Mouse (Mus musculus) limb, embryonic 11.5 days (tissue): ENCODE measurements at regions not wholly inside any gene's neighbourhood (a gene's known extent, or its start where the extent isn't known, plus 50 kb on each side); places are given as distances from the start of the nearest gene placed in this dataset.

Source experiments
- ATAC-seq: fragments of 200-750 bp; cut with Nextera tagmentation; 2 replicates; pipeline ENCODE4 v1.8.0; 2017; ENCODE audit warnings: low read depth; ENCODE audit not compliant: insufficient number of reproducible peaks, low FRiP score, low TSS enrichment
- DNase-seq: peaks from one replicate; pipeline ENCODE4 v3.0.0-alpha.2; 2015; ENCODE audit warnings: low spot score
- H3K27ac ChIP-seq: fragments of 300-500 bp; sonication (generic); replicated peaks from 2 replicates; pipeline ENCODE4 v1.5.1; 2014; ENCODE audit warnings: low read depth, mild to moderate bottlenecking, low read length
- H3K27me3 ChIP-seq: fragments of 300-500 bp; sonication (generic); 2 replicates; pipeline ENCODE4 v1.6.1; 2014; ENCODE audit warnings: mild to moderate bottlenecking, low read length, mixed read lengths; ENCODE audit not compliant: control insufficient read depth, insufficient read depth
- H3K36me3 ChIP-seq: fragments of 300-500 bp; sonication (generic); 2 replicates; pipeline ENCODE4 v1.6.1; 2014; ENCODE audit warnings: mild to moderate bottlenecking, low read length, moderate library complexity, mixed read lengths; ENCODE audit not compliant: control insufficient read depth, insufficient read depth
- H3K4me1 ChIP-seq: fragments of 300-500 bp; sonication (generic); 2 replicates; pipeline ENCODE4 v1.6.1; 2014; ENCODE audit warnings: low read length, mixed read lengths; ENCODE audit not compliant: control insufficient read depth, insufficient read depth
- H3K4me2 ChIP-seq: fragments of 300-500 bp; sonication (generic); 2 replicates; pipeline ENCODE4 v1.6.1; 2014; ENCODE audit warnings: low read depth, mild to moderate bottlenecking, moderate library complexity; ENCODE audit not compliant: severe bottlenecking
- H3K4me3 ChIP-seq: fragments of 300-500 bp; sonication (generic); 2 replicates; pipeline ENCODE4 v1.5.1; 2014; ENCODE audit warnings: low read depth, low read length
- H3K9ac ChIP-seq: fragments of 300-500 bp; sonication (generic); 2 replicates; pipeline ENCODE4 v1.6.1; 2014; ENCODE audit warnings: mild to moderate bottlenecking, low read length
- H3K9me3 ChIP-seq: fragments of 300-500 bp; sonication (generic); 2 replicates; pipeline ENCODE4 v1.6.1; 2016; ENCODE audit warnings: low read length; ENCODE audit not compliant: control insufficient read depth
- WGBS: fragments of 180-500 bp; shearing (Covaris S2); extraction: QIAGEN DNeasy Blood & Tissue Kit; methylation state at CpG from one replicate; pipeline ENCODE4 v1.1.7; 2014; 5-methylcytosine and 5-hydroxymethylcytosine counted together

DNA sequence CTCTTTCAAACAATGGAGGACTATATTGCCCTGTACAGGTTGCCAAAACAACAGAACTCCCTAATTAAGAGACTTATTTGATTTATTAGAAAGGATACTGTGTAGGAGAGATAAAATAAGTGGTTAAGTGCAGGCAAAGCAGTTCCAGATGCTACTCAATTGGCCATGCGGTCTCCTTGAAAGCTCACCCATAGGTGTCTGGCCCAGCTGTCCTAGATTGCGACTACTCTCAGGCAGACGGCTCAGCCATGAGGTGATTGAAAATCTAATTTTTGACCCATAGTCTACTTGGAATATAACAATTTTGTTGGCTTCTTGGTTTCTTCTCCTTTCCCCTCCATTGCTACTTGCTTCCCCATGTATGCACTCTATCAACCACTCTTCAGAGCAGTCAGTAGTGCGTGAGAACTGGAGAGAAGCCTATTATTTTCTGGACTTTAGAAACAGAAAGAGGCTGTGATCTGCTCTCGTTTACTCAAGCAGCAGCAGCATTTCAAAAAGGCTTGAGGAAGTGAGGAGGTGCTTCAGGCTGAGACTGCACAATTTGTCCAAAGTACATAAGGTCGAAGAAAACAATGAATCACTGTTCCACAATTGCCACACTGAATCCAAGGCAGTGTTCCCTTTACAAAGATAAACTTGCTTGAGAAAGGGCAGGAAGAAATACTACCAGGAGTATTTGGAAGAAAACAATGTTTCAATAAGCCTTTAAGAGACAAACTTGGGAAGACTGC lies 339.4 kb downstream of the Epha7 start:
- 46% methylated on average over 6 of the region's 6 CpGs for WGBS
- H3K36me3 ChIP-seq: no peaks in the 10 kb centered on the region
- DNase-seq: no peak

DNA sequence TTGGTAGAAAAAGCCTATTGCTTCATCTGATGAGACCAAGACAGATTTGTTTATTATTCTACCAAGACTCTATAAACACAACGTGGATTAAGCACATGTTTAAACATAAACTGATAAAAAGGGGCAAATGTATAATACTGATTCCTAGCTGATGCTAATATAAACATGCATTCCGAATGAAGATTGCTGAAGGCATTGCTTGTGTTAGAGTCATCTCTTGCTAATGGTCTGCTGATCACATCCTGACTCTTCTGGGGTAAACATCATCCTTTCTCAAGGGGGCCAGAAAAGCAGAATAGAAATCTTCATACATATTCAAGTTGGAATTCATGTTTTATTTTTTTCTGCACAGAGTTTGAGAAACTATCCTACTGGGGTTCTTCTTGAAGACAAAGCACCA lies 369.6 kb downstream of the Epha7 start:
- H3K4me3 ChIP-seq: no peak overlapping the region
- no peak overlapping the region for H3K4me2 ChIP-seq
- no peak overlapping the region for H3K9ac ChIP-seq
- no peaks in the 10 kb centered on the region for H3K36me3 ChIP-seq
- H3K27ac ChIP-seq: no peak overlapping the region
- no peaks in the 10 kb centered on the region for H3K4me1 ChIP-seq
- 74% methylated on average over 2 of the region's 2 CpGs for WGBS
- H3K27me3 ChIP-seq: no peaks in the 10 kb centered on the region
- H3K9me3 ChIP-seq: peaks cover 3% of the 10 kb centered on the region; the same call in 1 of the 2 replicates
- DNase-seq (no peak), ATAC-seq (no peak)

More for the DNA sequence above, 339.4 kb downstream of the Epha7 start:
- no peak overlapping the region for H3K4me3 ChIP-seq
- H3K27ac ChIP-seq: no peak overlapping the region
- no peaks in the 10 kb centered on the region for H3K4me1 ChIP-seq
- H3K4me2 ChIP-seq: no peak overlapping the region
- ATAC-seq: no peak
- no peaks in the 10 kb centered on the region for H3K9me3 ChIP-seq
- no peaks in the 10 kb centered on the region for H3K27me3 ChIP-seq
- no peak overlapping the region for H3K9ac ChIP-seq

DNA sequence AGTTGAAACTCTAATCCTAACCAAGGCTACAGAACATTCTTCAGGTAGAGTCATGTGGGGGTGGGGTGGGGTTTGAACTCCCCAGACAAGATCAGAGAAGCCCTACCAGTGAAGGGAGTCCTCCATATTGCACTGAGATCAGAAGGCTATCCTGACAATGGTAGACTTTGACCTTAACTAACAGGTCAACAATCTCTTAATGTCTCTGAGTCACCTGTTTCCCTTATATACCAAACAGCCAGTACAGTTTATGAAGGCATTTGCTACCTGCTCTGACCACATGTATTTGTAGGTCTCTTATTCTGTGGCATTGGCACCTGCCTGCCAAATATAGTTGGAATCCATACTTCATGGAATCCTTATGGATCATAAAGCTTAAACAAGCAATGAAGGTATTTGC lies 370.5 kb downstream of the Epha7 start:
- Histone ChIP-seq H3K4me3 (no peak overlapping the region), H3K4me1 (no peaks in the 10 kb centered on the region), H3K27me3 (no peaks in the 10 kb centered on the region), H3K27ac (no peak overlapping the region), H3K4me2 (no peak overlapping the region), H3K36me3 (no peaks in the 10 kb centered on the region), H3K9me3 (peaks cover 3% of the 10 kb centered on the region; the same call in 1 of the 2 replicates), H3K9ac (no peak overlapping the region)
- no peak for ATAC-seq
- DNase-seq: no peak

DNA sequence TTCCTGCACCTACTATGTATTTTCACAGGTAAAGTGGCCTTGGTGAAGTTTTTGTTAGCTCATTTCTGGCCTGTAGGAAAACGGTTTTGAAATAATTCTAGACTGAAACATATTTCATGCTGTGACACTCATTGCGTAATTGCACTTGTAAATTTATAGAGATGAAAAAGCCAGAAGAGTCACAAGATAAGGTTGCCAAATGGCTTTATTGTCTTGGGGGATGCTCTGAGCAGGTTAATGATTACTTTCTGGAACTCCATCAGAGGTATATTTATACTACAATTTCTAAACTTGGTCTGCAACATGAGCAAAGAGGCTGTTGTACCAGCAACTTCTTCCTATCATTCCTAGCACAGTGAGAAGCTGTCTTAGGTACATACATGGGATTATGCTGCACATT lies 370.9 kb downstream of the Epha7 start:
- no peak overlapping the region for H3K9ac ChIP-seq
- no peak overlapping the region for H3K4me3 ChIP-seq
- no peaks in the 10 kb centered on the region for H3K27me3 ChIP-seq
- ATAC-seq: no peak
- WGBS: 92% methylated on average over 2 of the region's 2 CpGs
- no peak for DNase-seq
- H3K27ac ChIP-seq: no peak overlapping the region
- H3K36me3 ChIP-seq: no peaks in the 10 kb centered on the region
- peaks cover 3% of the 10 kb centered on the region; the same call in 1 of the 2 replicates for H3K9me3 ChIP-seq
- H3K4me1 ChIP-seq: no peaks in the 10 kb centered on the region
- H3K4me2 ChIP-seq: no peak overlapping the region

DNA sequence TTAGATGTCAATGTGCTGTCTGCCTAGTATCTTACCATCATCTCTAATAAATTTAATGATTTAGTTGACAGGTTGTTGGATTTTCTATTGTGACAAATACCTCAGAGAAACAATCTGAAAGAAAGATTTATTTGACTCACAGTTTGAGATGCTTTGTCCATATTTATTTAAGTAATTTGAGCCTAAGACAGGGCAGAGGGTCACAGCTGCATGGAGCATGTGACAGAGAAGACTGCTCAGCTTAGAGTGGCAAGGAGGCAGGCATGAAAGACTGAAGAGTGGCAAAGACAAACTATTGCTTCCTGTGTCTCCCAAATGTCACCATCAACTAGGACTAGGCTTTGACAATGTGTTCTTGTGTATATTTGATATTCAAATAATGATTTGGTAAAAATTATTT lies 388.0 kb downstream of the Epha7 start:
- H3K27ac ChIP-seq: no peak overlapping the region
- H3K4me2 ChIP-seq: no peak overlapping the region
- no peak overlapping the region for H3K4me3 ChIP-seq
- H3K9ac ChIP-seq: no peak overlapping the region
- no peaks in the 10 kb centered on the region for H3K9me3 ChIP-seq
- no peaks in the 10 kb centered on the region for H3K27me3 ChIP-seq
- H3K4me1 ChIP-seq: no peaks in the 10 kb centered on the region
- ATAC-seq: no peak
- H3K36me3 ChIP-seq: no peaks in the 10 kb centered on the region
- no peak for DNase-seq
